Mouse (Mus musculus) granulocyte monocyte progenitor cell, adult 5-6 weeks (primary cell): Measurements from ENCODE around the gene Memo1. TPM values are rescaled to one million over a fixed set of nuclear protein-coding genes. Genes with fewer than 3 reads are reported as not detected.
A peak's percentile ranks its signal among the peaks of the same experiment; 100 is the strongest.

Experiments used
- ATAC-seq: replicated peaks from 2 replicates; pipeline ENCODE4 v1.8.0; 2016; ENCODE audit warnings: mild to moderate bottlenecking, moderate TSS enrichment, inconsistent platforms; ENCODE audit not compliant: poor library complexity, severe bottlenecking
- total RNA-seq, 2 experiments: library from RNA; stranded (forward) in 1 of 2; stranded (reverse) in 1 of 2; fragments of 200-712, 200-1000 nt in 1 of 2; fragments of >200 nt in 1 of 2; fragmentation: Nextera tagmentation in 1 of 2; gene quantifications; 2 replicates each; pipeline ENCODE4 v1.2.3; 2014 to 2017

Memo1 gene
- total RNA-seq, 2 experiments from 2014 or later = 92.0 to 97.9 TPM

GRCm38 (mm10) chr17:74296076-74296823 lies 929 bp upstream of the Memo1 start:
- 0 out of 2 replicates have a peak, but pooled peaks have one; percentile 22 for ATAC-seq

DNA sequence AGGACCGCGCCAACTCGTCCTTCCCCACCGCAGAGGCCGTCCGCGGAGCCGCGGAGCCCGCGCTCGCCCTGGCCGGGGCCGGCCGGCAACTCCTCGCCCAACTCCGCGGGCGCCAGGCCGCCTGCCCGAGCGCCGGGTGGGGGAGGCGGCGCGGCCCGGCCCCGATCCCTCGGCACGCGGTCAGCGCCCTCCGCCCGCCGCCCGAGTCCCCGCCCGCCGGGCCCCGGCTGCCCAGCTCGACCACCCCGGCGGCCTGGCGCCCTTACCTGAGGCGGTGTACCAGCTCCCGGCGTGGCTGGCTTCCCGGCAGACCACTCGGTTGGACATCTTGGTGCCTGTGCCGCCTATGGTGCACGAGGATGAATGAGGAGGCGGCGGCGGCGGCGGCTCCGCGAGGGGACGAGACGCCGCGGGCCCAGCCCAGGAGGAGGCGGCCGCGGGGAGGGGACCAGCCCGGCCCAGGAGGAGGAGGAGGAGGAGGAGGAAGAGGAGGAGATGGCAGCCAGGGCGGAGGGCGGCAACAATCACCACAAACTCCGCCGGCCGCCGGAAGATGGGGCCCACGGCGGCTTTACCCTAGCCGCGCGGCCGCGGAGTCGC lies 795 bp downstream of the Memo1 start:
- ATAC-seq = peak; percentile 69

DNA sequence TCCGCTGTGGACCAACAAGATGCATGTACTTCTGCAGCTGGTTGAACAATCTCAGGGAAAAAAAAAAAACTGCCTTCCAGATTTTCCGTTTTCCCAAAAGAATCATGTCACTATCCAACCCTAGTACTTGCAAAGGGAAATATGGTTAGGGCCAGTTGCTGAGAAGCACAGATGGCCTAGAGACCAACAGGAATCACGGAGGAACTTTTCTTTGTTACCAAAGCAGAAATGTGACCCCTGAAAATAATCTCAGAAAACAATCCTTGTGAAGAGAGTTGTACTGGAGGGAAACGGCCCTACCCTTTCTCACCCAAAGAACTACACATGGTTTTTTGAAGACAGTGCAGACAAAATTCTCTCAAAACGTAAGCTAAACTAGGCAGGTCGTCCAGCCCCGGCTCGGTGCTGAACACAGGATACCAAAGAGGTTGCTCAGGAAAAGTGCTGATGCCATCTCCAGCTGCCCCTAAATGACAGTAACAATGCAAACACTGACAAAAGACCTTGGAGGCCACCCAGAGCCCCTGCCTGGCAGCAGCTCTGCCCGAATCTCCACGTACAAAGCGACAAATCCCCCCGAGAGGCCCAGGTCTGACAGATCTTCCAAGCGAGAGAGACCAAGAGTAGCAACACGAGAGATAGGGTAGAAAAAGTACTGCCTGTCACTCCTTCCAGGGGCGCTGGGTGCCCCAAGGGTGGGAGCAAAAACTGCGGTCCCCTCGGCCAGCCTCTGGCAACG lies 1.5 kb downstream of the Memo1 start:
- no peak for ATAC-seq

- no peak for ATAC-seq
These were observed 3.5 kb downstream of the Memo1 start for GRCm38 (mm10) chr17:74291640-74292361.

- no peak for ATAC-seq
These were observed 4.5 kb downstream of the Memo1 start for GRCm38 (mm10) chr17:74290869-74291268.

DNA sequence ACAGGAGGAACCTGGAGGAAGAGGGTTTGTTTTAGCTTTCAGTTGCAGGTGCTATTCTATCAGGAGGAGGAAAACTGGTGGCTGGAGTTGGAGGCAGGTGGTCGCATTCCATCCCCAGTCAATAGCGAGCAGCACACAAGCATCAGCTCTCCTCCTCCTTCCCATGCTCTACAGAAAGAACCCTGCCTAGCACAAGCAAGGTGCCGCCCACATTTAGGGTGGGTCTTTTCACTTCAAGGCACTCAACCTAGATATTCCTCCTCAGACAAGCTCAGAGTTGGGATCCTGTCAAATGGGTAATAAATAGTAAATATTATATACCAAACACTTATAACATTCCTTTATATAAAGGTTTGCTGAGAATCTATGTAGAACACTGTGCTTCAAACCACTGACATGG lies 5.1 kb downstream of the Memo1 start:
- ATAC-seq = no peak

- no peak for ATAC-seq
These were observed 6.7 kb downstream of the Memo1 start for GRCm38 (mm10) chr17:74288626-74289025.

DNA sequence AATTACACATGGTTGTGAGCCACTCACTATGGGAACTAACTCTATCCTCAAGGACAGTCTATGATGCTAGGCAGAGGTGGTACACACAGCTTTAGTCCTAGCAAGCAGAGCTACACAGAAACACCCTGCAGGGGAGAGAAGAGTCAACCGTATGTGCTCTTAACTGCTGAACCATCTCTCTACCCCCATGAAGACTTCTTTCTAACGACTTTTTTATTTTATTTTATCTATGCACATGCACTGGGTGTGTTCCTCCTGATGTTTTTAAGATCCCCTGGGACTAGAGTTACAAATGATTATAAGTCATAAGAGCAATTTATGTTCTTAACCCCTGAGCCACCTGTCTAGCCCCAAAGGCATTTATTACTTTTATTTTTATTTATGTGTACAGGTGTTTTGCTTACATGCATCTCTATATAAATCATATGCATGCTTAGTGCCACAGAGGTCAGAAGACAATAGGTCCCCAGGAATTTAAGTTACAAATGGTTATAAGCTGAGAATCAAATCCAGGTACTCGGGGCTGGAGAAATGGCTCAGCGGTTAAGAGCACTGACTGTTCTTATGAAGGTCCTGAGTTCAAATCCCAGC lies 9.1 kb downstream of the Memo1 start:
- ATAC-seq = no peak

DNA sequence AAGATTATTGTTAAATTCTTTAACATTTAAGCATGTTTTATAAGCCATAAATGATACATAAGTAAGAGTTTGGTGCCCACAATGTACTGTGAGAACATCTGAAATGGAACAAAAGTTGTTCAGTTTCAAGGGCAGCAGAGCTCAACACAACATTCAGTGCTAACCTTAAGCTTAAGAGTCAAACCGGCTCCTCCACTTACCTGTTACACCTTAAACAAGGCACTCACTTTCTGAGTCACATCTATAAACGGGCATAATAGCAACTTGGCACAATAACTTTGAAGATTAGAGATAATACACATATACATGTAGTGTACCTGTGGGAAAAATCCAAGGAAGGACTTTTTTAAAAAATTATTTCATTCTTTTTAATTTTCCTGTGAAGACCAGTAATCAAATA lies 9.6 kb downstream of the Memo1 start:
- ATAC-seq = no peak

- ATAC-seq = no peak
These were observed 10.8 kb downstream of the Memo1 start for GRCm38 (mm10) chr17:74284397-74285115.

- no peak for ATAC-seq
These were observed 13.3 kb downstream of the Memo1 start for GRCm38 (mm10) chr17:74282024-74282423.

- ATAC-seq = no peak
These were observed 16.1 kb downstream of the Memo1 start for GRCm38 (mm10) chr17:74278966-74279869.

- no peak for ATAC-seq
These were observed 20.9 kb downstream of the Memo1 start for GRCm38 (mm10) chr17:74274471-74274870.

DNA sequence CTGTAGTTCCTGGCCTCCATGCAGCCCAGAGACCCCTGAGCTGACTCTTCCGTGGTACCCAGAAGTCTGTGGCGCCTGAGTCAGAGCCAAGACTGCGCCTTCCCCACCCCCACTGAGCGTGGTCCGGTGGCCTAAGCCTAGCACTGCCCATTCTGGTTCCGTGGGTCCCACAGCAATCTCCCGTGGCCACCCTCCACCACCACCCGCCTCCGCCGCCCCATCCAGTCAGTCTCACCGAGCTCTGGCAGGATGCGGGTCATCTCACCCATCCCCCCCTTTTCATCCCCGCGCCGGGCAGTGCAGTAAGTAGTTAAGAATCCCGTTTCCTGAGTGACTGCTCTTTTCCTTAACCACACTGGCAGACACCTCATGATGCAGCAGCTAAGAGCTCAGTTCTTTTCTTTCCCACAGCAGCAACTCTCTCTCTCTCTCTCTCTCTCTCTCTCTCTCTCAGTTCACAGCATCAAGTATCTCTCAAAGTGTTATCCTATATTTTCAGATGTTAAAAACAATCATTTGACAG lies 22.6 kb downstream of the Memo1 start:
- ATAC-seq = no peak

DNA sequence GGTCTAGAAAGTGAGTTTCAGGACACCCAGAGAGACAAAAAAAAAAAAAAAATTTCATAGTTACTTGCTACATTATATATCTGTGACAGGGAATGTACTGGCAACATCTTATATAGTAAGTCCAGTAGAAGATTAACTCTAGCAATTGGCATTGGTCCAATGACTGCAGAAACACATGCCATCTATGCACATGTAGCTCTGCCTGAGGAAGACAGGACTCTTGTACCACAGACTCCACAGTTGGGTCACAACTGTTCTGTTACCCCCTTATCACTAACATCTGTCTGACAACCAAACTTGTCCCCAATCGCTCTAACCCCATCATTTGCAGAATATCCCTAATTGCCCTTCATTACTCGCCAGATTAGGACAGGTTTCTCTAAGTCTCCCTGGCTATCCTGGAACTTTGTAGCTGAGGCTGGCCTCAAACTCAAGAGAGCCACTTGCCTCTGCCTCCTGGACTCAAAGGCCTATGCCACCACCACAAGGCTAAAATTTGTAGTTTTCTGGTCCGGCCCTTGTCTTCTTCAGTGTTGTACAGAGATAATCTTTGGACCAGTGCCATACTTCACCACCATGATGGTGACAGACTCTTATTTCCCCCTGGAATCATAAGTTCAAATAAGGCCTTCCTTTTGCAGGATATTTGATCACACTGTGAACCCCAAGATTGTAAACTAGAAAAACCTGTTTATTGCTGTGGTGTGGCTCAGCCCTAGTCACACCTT lies 23.6 kb downstream of the Memo1 start:
- ATAC-seq = no peak

DNA sequence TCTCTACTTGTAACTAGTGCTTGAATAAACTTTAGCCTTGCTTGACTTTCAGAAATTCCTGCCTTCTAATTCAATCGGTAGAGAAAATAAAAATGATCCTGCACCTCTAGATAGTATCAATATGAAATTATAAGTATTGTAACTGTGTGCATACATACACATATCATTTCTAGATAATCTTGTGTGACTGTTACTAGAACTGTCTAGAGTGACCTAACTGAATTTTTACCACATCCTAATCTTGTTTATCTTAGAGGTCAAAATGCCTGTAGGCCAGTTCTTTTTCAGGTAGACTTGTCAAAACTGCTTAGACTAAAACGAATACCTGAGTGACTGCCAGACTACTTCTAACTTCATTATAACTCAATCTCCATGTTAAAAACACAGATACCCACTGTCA lies 25.1 kb downstream of the Memo1 start:
- ATAC-seq = no peak

GRCm38 (mm10) chr17:74267415-74268180 lies 27.7 kb downstream of the Memo1 start:
- ATAC-seq = no peak
